Mouse (Mus musculus): ENCODE results near the gene Fgfr4.

- TF ChIP-seq CTCF (IDR thresholded peaks at IDR 0.05; ENCODE audit: extremely low read depth, insufficient read depth, low read length) (no peak), POLR2A (IDR thresholded peaks at IDR 0.05; ENCODE audit: extremely low read depth, insufficient read depth, low read length) (no peak)
These were observed 59.5 kb downstream of the Fgfr4 start for GRCm38 (mm10) chr13:55212011-55212360.

All from cortical plate, adult 2 months (tissue).